Mouse (Mus musculus) embryonic facial prominence, embryonic 15.5 days (tissue): ENCODE results near the gene Gm20715. TPM values are rescaled to one million over a fixed set of nuclear protein-coding genes. Genes with fewer than 3 reads are reported as not detected.
"Not testable (repeated sequence)": the region's sequence is repeated elsewhere in the genome, so short reads cannot be mapped to it uniquely, and the experiment has no call there.

Experiments
- ATAC-seq: fragments of 200-750 bp; cut with Nextera tagmentation; 2 replicates; pipeline ENCODE4 v1.8.0; 2017; ENCODE audit warnings: low read depth, moderate TSS enrichment; ENCODE audit not compliant: insufficient number of reproducible peaks, low FRiP score, low TSS enrichment
- H3K27ac ChIP-seq: fragments of 300-500 bp; sonication (generic); replicated peaks from 2 replicates; pipeline ENCODE4 v1.5.1; 2015; ENCODE audit warnings: mild to moderate bottlenecking, inconsistent platforms
- H3K27me3 ChIP-seq: fragments of 300-500 bp; sonication (generic); 2 replicates; pipeline ENCODE4 v1.6.1; 2015; ENCODE audit warnings: inconsistent platforms
- H3K36me3 ChIP-seq: fragments of 300-500 bp; sonication (generic); 2 replicates; pipeline ENCODE4 v1.6.1; 2015; ENCODE audit warnings: mild to moderate bottlenecking, inconsistent platforms
- H3K4me1 ChIP-seq: fragments of 300-500 bp; sonication (generic); 2 replicates; pipeline ENCODE4 v1.6.1; 2015; ENCODE audit warnings: inconsistent platforms
- H3K4me2 ChIP-seq: fragments of 300-500 bp; sonication (generic); replicated peaks from 2 replicates; pipeline ENCODE4 v1.6.1; 2015; ENCODE audit warnings: mild to moderate bottlenecking, inconsistent platforms
- H3K4me3 ChIP-seq: fragments of 300-500 bp; sonication (generic); replicated peaks from 2 replicates; pipeline ENCODE4 v1.5.1; 2015; ENCODE audit warnings: mild to moderate bottlenecking, inconsistent platforms
- H3K9ac ChIP-seq: fragments of 300-500 bp; sonication (generic); 2 replicates; pipeline ENCODE4 v1.6.1; 2015; ENCODE audit warnings: inconsistent platforms
- H3K9me3 ChIP-seq: fragments of 300-500 bp; sonication (generic); replicated peaks from 2 replicates; pipeline ENCODE4 v1.6.1; 2016; ENCODE audit warnings: inconsistent platforms
- WGBS: fragments of 180-500 bp; shearing (Covaris S2); methylation state at CpG from one replicate; pipeline ENCODE4 v1.1.7; 2015; 5-methylcytosine and 5-hydroxymethylcytosine counted together
- polyA plus RNA-seq: library from polyadenylated mRNA; unstranded; fragments of >200 nt; fragmentation: Nextera tagmentation; extraction: Ambion mirVana; gene quantifications from 2 replicates; pipeline ENCODE4 v1.2.1, GENCODE M21; 2015

The Gm20715 gene
- polyA plus RNA-seq, result not detected in 2 replicates

DNA sequence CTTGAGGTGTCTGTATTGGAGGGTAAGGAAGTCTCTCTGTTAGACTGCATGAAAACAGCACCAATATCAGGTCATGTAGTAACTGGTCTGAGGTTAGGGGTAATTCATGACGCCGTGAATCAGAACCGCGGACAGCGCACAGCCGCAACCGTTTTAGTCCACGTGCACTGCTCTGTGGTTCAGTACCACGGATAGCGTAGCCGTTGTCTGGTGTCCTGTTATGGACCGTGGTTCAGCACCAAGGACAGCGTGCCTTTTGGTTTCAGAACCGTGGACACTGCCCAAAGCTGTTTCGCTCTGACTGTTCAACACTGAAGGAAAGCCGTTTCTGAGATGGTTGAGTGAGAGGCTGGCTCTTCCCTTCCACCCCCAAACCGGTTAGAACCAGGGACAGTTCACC lies at the start of gene Gm20715:
Gm20715 (plus strand) TSS at position 235 of the 400 bp plus-strand sequence.
- Histone ChIP-seq H3K4me1 (no peaks in the 10 kb centered on the region), H3K27me3 (no peaks in the 10 kb centered on the region), H3K4me2 (no peak within 1 kb of the TSS), H3K9me3 (no peaks in the 10 kb centered on the region), H3K36me3 (no peaks in the 10 kb centered on the region), H3K27ac (no peak within 1 kb of the TSS), H3K4me3 (no peak within 1 kb of the TSS), H3K9ac (no peak within 1 kb of the TSS)
- peak; percentile 88 for ATAC-seq
- WGBS, result under 1% methylated on average over 17 of the region's 17 CpGs

DNA sequence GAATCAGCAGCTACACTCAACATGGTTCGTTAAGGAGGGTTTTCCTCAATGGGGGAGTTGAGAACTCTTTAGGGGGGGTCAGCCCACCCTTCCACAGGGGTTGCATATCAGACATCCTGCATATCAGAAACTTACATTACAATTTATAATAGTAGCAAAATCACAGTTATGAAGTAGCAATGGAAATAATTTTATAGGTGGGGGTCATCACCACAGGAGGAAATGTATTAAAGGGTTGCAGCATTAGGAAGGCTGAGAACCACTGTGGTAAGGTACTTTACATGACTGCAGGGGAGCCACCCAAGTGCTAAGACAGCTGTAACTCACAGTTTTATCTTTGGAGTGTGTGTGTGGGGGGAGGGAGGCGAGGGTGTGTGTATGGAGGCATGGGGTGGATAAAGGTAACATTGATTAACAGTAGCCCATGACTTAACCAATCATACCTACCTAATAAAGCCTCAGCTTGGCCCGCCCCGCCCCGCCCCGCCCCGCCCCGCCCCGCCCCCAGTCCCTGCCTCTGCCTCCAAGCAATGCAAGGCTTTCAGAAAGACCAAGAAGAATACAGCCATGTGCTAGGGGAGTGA lies 49.5 kb upstream of the Gm20715 start:
- Histone ChIP-seq H3K4me3 (no peak overlapping the region), H3K9ac (no peak overlapping the region), H3K27ac (no peak overlapping the region), H3K27me3 (no peaks in the 10 kb centered on the region), H3K36me3 (no peaks in the 10 kb centered on the region), H3K4me2 (no peak overlapping the region), H3K4me1 (peaks cover 10% of the 10 kb centered on the region), H3K9me3 (no peaks in the 10 kb centered on the region)
- no peak for ATAC-seq
- WGBS, result 13% methylated on average over 9 of the region's 9 CpGs

DNA sequence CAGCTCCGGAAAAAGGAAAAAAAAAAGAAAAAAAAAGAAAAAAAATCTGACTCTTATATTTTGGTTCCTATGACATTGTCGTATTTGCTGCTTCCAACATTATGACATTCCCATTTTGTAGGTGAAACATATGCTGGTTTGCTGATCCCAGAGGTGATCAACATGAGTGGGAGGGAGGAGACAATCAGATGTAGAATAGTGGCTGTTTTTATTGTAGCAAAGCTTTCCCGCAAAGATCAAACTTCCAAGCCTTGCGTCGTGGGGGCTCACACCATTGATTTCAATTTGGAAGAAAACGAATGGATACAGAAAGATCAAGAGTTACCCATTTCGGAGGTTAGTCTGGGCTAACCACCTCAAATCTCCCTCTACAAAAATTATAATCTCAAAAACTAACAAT lies 48.3 kb upstream of the Gm20715 start:
- 23% methylated on average over 7 of the region's 7 CpGs for WGBS
- peak overlapping the region; percentile 28; the same call in 1 of the 2 replicates for H3K9ac ChIP-seq
- peak overlapping the region; percentile 62 for H3K4me3 ChIP-seq
- peak overlapping the region; percentile 72 for H3K4me2 ChIP-seq
- no peaks in the 10 kb centered on the region for H3K36me3 ChIP-seq
- no peaks in the 10 kb centered on the region for H3K27me3 ChIP-seq
- H3K9me3 ChIP-seq, result no peaks in the 10 kb centered on the region
- peak overlapping the region; percentile 94 for H3K27ac ChIP-seq
- peaks cover 10% of the 10 kb centered on the region for H3K4me1 ChIP-seq
- ATAC-seq, result no peak

DNA sequence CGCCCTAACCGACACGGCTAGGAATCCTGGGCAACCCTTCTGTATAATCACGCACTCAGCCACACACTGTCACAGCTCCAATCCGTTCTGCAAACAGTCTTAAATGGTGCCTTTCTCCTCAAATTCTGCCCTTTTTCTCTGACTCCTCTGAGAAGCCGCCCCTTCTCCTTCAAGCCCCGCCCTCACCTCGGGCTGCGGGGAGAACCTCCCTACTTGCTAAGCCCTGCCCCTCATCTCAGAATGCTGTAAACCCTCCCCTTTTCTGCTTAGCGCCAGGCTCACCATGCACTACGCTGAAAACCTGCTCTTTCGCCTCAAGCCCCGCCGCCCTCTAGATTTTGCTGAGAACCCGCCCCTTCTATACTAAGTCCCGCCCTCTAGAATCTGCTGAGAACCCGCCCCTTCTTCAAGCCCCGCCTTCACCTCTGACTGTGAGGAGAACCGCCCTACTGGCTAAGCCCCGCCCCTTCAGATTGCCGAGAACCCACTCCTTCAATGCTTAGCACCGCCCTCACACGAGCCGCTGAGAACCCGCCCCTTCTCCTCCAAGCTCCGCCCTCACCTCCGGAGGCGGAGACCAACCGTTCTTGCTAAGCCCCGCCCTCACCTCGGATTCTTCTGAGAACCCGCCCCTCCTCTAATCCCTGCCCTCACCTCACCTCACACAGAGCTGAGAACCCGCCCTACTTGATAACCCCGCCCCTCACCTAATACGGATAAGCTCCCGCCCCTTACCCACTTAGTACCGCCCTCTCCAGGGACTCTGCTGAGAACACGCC lies 47.6 kb upstream of the Gm20715 start:
- under 1% methylated on average over 38 of the region's 38 CpGs for WGBS
- H3K36me3 ChIP-seq, result no peaks in the 10 kb centered on the region
- no peaks in the 10 kb centered on the region for H3K27me3 ChIP-seq
- peak overlapping the region; percentile 94 for H3K27ac ChIP-seq
- H3K9ac ChIP-seq, result peak overlapping the region; percentile 28
- peak overlapping the region; percentile 72 for H3K4me2 ChIP-seq
- peak overlapping the region; percentile 62 for H3K4me3 ChIP-seq
- peaks cover 10% of the 10 kb centered on the region for H3K4me1 ChIP-seq
- H3K9me3 ChIP-seq, result no peaks in the 10 kb centered on the region
- peak; percentile 94 for ATAC-seq

DNA sequence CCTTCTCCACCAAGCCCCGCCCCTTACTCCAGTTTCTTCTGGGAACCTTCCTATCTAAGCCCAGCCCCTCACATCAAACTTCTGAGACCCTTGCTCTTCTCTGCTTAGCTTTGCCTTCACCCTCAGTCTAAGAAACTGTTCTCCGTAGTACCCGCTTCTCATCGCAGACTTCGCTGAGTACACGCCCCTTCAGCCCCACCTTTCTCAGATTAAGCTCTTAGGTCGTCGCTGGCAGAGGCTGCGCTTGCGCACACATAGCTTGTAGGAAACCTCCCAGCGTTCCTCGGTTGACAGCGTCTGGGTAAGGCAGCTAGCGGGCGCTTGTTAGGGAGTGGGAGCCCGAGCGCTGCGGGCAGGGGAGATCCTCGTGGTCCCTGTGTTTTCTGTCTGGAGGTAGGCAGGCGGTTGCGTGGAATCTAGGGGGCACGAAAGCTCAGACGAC lies 47.0 kb upstream of the Gm20715 start, which contains the start of gene Zfp78:
Zfp78 (plus strand) TSS at position 234 of the 442 bp plus-strand sequence.
- Histone ChIP-seq H3K9ac (peak within 1 kb of the TSS; percentile 51), H3K4me2 (peak within 1 kb of the TSS; percentile 72), H3K4me3 (peak within 1 kb of the TSS; percentile 62), H3K4me1 (peaks cover 10% of the 10 kb centered on the region), H3K36me3 (no peaks in the 10 kb centered on the region), H3K9me3 (no peaks in the 10 kb centered on the region), H3K27me3 (no peaks in the 10 kb centered on the region), H3K27ac (peak within 1 kb of the TSS; percentile 94)
- ATAC-seq, result peak; percentile 84
- under 1% methylated on average over 23 of the region's 23 CpGs for WGBS

DNA sequence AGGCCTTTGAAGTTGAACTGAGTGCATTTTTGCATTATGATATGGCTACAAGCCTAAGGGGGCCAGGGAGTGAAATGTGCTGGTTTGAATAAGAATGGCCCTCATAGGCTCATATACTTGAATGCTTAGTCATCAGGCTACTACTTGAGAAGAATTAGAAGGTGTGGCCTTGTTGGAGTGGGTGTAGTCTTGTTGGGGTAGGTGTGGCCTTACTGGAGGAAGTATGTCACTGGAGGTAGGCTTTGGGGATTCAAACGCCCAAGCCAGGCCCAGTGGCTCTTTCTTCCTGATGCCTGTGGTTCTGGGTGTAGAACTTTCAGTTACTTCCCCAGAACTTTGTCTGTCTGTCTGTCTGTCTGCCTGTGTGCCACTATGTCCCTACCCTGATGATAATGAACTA lies 45.3 kb upstream of the Gm20715 start:
- Histone ChIP-seq H3K9me3 (no peaks in the 10 kb centered on the region), H3K27me3 (no peaks in the 10 kb centered on the region), H3K4me3 (no peak overlapping the region), H3K36me3 (no peaks in the 10 kb centered on the region), H3K4me2 (no peak overlapping the region), H3K4me1 (peaks cover 10% of the 10 kb centered on the region), H3K9ac (no peak overlapping the region), H3K27ac (no peak overlapping the region)
- no peak for ATAC-seq
- WGBS, result 52% methylated on average over 1 of the region's 1 CpGs

DNA sequence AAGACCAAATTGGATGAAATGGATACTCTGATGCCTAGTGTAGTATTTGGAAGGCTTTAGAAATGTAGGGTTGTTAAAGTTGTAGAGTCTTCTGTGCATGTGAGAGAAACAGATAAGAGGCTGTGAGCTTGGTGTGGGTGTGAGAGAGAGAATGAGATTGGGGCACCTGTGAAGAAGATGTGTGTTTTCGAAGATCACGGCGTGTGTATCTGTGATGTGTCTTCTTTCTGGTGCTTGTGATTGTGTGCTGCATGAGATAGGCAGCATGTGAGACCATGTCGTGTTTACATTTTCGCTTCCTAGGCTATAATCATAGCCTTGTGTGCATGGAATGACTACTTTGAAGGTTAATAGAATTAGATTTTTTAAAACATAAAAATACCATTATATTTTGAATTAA lies 42.9 kb upstream of the Gm20715 start:
- no peaks in the 10 kb centered on the region for H3K27me3 ChIP-seq
- no peak for ATAC-seq
- H3K4me1 ChIP-seq, result peaks cover 6% of the 10 kb centered on the region; the same call in 1 of the 2 replicates
- no peak overlapping the region for H3K9ac ChIP-seq
- H3K4me2 ChIP-seq, result no peak overlapping the region
- H3K27ac ChIP-seq, result no peak overlapping the region
- WGBS, result 91% methylated on average over 5 of the region's 5 CpGs
- H3K4me3 ChIP-seq, result no peak overlapping the region
- no peaks in the 10 kb centered on the region for H3K36me3 ChIP-seq
- no peaks in the 10 kb centered on the region for H3K9me3 ChIP-seq

DNA sequence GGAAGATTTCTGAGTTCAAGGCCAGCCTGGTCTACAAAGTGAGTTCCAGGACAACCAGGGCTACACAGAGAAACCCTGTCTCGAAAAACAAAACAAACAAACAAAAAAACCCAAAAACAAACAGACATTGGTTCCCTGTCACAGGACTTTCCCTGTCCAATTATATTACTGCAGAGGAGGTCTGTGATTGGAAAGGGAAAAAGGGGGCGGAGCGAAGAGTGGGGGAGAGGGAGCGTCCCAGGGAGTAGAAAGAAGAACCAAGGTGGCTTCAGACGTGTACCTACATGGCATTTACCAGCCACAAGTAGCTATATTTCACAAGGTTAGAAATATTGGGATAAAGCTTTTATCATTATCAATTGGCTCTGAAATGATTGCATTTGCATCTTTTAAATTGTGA lies 41.9 kb upstream of the Gm20715 start:
- H3K36me3 ChIP-seq, H3K9me3 ChIP-seq, H3K9ac ChIP-seq, H3K27ac ChIP-seq, ATAC-seq, H3K4me3 ChIP-seq, H3K4me2 ChIP-seq, H3K27me3 ChIP-seq, H3K4me1 ChIP-seq: not testable (repeated sequence)
- 80% methylated on average over 5 of the region's 5 CpGs for WGBS

DNA sequence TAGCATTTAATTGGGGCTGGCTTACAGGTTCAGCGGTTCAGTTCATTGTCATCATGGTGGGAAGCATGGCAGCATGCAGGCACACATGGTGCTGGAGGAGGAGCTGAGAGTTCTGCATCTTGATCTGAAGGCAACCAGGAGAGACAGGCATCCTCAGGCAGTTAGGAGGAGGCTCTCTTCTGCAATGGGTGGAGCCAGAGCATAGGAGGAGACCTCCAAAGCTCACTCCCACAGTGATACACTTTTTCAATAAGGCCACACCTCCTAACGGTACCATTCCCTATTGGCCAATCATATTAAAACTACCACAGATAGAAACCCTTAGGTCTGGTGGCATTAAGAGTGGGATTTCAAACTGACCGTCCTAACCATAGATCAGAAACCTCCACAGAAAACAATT lies 40.6 kb upstream of the Gm20715 start:
- H3K27ac ChIP-seq, result no peak overlapping the region
- WGBS, result 85% methylated on average over 3 of the region's 3 CpGs
- H3K36me3 ChIP-seq, result no peaks in the 10 kb centered on the region
- H3K9me3 ChIP-seq, result no peaks in the 10 kb centered on the region
- no peak overlapping the region for H3K9ac ChIP-seq
- no peaks in the 10 kb centered on the region for H3K27me3 ChIP-seq
- no peak overlapping the region for H3K4me3 ChIP-seq
- H3K4me2 ChIP-seq, result no peak overlapping the region
- ATAC-seq, result no peak
- no peaks in the 10 kb centered on the region; the same call in 1 of the 2 replicates for H3K4me1 ChIP-seq

DNA sequence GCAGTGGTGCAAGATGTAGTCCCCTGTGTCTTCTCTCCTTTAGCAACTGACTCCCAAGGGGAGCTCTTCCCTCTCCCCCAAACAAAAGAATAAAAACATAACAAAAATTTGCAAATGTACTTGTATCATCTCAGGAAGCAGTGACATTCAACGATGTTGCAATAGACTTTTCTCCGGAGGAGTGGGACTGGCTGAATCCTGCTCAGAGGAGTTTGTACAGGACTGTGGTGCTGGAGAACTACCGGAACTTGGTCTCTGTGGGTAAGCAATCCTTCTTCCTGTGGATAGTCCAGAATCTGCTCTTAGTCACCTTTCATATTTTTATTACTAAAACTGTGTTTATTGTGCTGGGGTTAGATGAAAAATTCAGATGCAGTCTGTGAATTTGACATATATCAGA lies 37.1 kb upstream of the Gm20715 start:
- Histone ChIP-seq H3K27me3 (no peaks in the 10 kb centered on the region), H3K4me3 (no peak overlapping the region), H3K4me1 (no peaks in the 10 kb centered on the region), H3K36me3 (no peaks in the 10 kb centered on the region), H3K9me3 (no peaks in the 10 kb centered on the region), H3K27ac (no peak overlapping the region), H3K4me2 (no peak overlapping the region), H3K9ac (no peak overlapping the region)
- 82% methylated on average over 3 of the region's 3 CpGs for WGBS
- no peak for ATAC-seq

DNA sequence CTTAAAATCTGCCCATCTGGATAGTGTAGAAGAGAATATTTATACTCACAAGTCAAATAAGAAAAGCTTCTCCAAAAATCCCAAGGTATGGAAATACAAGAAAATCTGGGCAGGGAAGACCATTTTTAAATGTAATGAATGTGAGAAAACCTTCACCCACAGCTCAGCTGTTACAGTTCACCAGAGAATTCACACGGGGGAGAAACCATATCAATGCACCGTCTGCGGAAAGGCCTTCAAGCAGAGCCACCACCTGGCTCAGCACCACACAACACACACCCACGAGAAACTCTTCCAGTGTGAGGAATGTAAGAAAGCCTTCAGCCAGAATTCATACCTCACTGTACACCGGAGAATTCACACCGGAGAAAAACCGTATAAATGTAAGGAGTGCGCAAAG lies 31.6 kb upstream of the Gm20715 start:
- Histone ChIP-seq H3K9ac (no peak overlapping the region), H3K9me3 (no peaks in the 10 kb centered on the region), H3K27ac (no peak overlapping the region), H3K4me1 (peaks cover 9% of the 10 kb centered on the region), H3K36me3 (peaks cover 8% of the 10 kb centered on the region; the same call in 1 of the 2 replicates), H3K27me3 (no peaks in the 10 kb centered on the region), H3K4me3 (no peak overlapping the region), H3K4me2 (no peak overlapping the region)
- no peak for ATAC-seq
- 89% methylated on average over 8 of the region's 8 CpGs for WGBS
